Mouse (Mus musculus): Measurements from ENCODE around the gene Dpp3. TPM values are rescaled to one million over a fixed set of nuclear protein-coding genes. Genes with fewer than 3 reads are reported as not detected.
"Not testable (repeated sequence)": the region's sequence is repeated elsewhere in the genome, so short reads cannot be mapped to it uniquely, and the experiment has no call there.

Dpp3 gene
- 84.6 and 84.7 TPM in 2 replicates for polyA plus RNA-seq (2015; fragmentation: Nextera tagmentation; extraction: Ambion mirVana)

DNA sequence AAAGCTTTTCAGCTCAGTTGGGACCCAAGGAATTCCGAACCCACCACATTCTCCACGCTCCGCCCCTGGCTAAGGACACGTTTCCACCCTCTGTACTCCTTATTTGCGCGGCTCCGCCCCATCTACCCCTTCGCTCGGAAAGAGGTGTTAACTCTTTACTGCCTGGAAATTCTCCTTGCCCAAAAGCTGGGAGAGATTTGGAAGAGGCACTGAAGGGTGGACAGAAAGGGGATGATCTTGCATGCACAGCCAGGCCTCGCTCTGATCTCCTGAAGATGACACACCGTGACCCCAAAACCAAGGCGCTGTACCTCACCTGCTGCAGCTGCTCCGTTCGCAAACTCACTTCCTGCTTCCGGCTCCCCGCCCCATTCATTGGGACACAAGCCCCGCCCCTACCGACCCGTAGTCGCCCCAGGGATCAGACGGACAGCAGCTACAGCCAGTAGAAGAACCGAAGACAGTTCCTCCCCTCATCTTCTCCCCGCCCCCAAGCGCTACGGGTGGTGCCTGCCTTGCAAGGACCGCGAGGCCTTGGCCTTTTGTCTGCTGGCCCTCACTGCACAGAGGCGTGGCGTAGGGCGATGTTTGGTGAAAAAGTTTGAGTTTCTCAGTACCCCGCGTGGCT is at the start of gene Dpp3:
Gene Dpp3, minus strand, starts transcription at position 384 of the 628 bp plus-strand sequence.
- Histone ChIP-seq H3K4me2 (peak within 1 kb of the TSS; percentile 72), H3K9me3 (no peaks in the 10 kb centered on the region), H3K9ac (peak within 1 kb of the TSS; percentile 83), H3K4me3 (peak within 1 kb of the TSS; percentile 74), H3K27ac (replicated peaks) (peak within 1 kb of the TSS; percentile 20; the same call in 1 of the 2 replicates), H3K36me3 (peaks cover 35% of the 10 kb centered on the region), H3K4me1 (peaks cover 20% of the 10 kb centered on the region), H3K27me3 (replicated peaks) (peaks cover 9% of the 10 kb centered on the region; the same call in 1 of the 2 replicates)
- peak; percentile 96 for ATAC-seq (ENCODE audit: extremely low read depth, insufficient number of reproducible peaks, low FRiP score, low TSS enrichment)
- 1% methylated on average over 32 of the region's 32 CpGs for WGBS

DNA sequence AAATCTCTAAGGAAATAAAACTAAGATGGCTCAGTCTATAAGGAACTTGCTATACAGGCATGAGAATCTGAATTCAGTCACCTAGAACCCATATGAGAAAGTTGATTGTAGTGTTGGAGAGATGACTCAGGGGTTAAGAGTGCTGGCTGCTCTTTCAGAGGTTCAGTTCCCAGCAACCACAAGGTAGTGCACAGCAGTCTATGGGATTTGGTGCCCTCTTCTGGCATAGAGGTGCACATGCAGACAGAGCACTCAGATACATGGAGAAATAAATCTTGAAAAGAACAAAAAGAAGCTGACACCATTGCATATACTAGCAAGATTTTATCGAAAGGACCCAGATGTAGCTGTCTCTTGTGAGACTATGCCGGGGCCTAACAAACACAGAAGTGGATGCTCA is 40.1 kb upstream of the Dpp3 start:
- Histone ChIP-seq H3K4me3 (no peak overlapping the region), H3K36me3 (peaks cover 43% of the 10 kb centered on the region), H3K9ac (no peak overlapping the region), H3K27me3 (replicated peaks) (no peaks in the 10 kb centered on the region), H3K27ac (replicated peaks) (no peak overlapping the region), H3K4me2 (no peak overlapping the region), H3K9me3 (no peaks in the 10 kb centered on the region), H3K4me1 (peaks cover 2% of the 10 kb centered on the region; the same call in 1 of the 2 replicates)
- WGBS = 82% methylated on average over 2 of the region's 2 CpGs
- ATAC-seq (ENCODE audit: extremely low read depth, insufficient number of reproducible peaks, low FRiP score, low TSS enrichment) = no peak

DNA sequence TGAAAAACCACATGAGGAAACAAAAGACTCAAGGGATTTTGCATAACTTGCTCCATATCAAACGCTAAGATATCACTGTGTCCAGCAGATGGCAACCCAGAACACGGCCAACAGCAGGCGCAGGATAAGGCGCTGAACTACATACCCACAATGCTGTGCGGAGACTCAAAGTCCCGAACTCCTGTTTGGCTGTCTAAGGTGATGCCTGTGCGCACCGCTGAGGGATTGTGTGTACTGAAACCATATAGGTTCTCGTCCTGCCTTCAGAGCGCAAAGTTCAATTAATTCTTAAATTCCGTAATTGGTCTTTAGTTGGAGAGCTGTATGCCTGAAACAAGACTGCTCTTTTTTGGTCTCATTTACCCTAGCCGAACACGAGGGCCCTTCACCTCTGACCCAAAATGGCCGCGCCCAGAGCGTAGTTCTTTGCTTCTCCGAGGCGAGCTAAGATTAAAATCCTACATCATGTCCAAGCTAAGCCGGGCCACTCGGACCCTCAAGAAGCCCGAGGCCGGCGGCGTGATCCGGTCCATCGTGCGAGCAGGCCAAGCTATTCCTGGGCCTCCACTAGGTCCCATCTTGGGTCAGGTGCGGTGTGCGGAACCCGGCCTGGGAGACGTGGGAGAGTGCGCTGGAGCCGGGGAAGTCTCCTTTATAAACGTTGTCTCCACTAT is 34.0 kb upstream of the Dpp3 start, which contains the start of gene Mrpl11:
Gene Mrpl11, plus strand, starts transcription at position 220 of the 674 bp plus-strand sequence.
- peak within 1 kb of the TSS; percentile 80 for H3K27ac ChIP-seq (replicated peaks)
- WGBS = under 1% methylated on average over 34 of the region's 34 CpGs
- H3K9me3 ChIP-seq = no peaks in the 10 kb centered on the region
- H3K4me1 ChIP-seq = peaks cover 14% of the 10 kb centered on the region
- H3K27me3 ChIP-seq (replicated peaks) = peaks cover 8% of the 10 kb centered on the region
- peaks cover 33% of the 10 kb centered on the region for H3K36me3 ChIP-seq
- H3K9ac ChIP-seq = peak within 1 kb of the TSS; percentile 91
- ATAC-seq (ENCODE audit: extremely low read depth, insufficient number of reproducible peaks, low FRiP score, low TSS enrichment) = peak; percentile 82
- peak within 1 kb of the TSS; percentile 79 for H3K4me2 ChIP-seq
- H3K4me3 ChIP-seq = peak within 1 kb of the TSS; percentile 83

DNA sequence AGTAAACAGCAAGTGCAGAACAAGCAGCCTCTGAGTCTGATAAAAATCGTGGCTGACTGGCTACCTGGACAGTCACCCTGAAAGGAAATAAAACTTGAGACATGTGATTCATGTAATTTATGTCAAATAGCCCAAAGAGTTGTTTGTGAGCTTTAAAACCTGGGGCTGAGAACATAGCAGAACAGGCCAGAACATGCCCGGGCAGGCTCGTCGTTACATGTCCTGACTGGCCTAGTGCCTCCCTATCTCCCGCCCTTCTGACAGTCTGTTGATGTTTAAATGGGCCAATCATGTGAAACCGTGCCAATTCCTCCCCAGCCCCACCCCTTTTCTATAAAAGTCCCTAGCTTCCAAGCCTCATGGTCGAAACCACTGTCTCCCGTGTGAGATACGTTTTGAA is 20.6 kb upstream of the Dpp3 start:
- H3K4me3 ChIP-seq; ATAC-seq (ENCODE audit: extremely low read depth, insufficient number of reproducible peaks, low FRiP score, low TSS enrichment); H3K9me3 ChIP-seq; H3K4me2 ChIP-seq; H3K27ac ChIP-seq (replicated peaks); H3K36me3 ChIP-seq; H3K9ac ChIP-seq; H3K4me1 ChIP-seq: not testable (repeated sequence)
- 77% methylated on average over 9 of the region's 9 CpGs for WGBS
- H3K27me3 ChIP-seq (replicated peaks) = peaks cover 16% of the 10 kb centered on the region

DNA sequence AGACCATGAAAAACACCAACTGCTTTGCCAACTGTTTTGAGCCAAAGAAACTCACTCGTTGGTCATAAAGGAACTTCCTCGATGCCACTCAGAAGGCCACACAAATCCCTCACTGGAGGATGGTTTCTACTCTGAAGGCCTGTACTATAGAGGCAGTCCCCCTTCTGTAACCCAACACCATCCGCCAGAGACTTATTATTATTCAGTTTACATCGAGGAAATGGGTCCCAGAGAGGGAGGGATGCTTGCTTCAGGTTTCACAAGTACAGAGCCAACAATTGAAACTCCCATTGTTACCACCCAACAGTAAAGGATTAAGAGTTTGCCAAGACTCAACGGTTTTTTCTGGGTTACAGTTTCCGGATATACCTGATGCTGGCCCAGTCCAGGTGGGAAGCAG is 17.5 kb upstream of the Dpp3 start:
- Histone ChIP-seq H3K4me3 (no peak overlapping the region), H3K36me3 (no peaks in the 10 kb centered on the region), H3K27ac (replicated peaks) (no peak overlapping the region), H3K4me1 (peaks cover 13% of the 10 kb centered on the region), H3K9me3 (no peaks in the 10 kb centered on the region), H3K9ac (no peak overlapping the region), H3K27me3 (replicated peaks) (peaks cover 41% of the 10 kb centered on the region), H3K4me2 (no peak overlapping the region)
- ATAC-seq (ENCODE audit: extremely low read depth, insufficient number of reproducible peaks, low FRiP score, low TSS enrichment) = no peak
- 49% methylated on average over 6 of the region's 6 CpGs for WGBS

DNA sequence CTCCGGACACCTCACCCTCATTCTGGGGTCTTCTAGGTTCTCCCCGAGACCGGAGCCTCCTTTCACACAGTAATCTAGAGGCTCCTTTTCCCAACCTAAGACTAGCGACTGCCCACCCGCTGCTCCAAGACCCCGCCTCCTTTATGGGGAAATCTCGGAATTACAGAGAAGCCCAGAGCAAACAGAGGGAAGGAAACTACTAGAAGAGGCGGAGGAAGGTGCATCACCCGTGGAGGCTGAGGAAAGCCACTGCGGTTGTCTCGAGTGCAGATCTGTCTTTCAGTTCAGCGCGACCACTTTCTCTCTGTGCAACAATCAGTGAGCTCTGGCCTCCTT is 15.1 kb upstream of the Dpp3 start:
- ATAC-seq (ENCODE audit: extremely low read depth, insufficient number of reproducible peaks, low FRiP score, low TSS enrichment) = no peak; the same call in 1 of the 2 replicates

DNA sequence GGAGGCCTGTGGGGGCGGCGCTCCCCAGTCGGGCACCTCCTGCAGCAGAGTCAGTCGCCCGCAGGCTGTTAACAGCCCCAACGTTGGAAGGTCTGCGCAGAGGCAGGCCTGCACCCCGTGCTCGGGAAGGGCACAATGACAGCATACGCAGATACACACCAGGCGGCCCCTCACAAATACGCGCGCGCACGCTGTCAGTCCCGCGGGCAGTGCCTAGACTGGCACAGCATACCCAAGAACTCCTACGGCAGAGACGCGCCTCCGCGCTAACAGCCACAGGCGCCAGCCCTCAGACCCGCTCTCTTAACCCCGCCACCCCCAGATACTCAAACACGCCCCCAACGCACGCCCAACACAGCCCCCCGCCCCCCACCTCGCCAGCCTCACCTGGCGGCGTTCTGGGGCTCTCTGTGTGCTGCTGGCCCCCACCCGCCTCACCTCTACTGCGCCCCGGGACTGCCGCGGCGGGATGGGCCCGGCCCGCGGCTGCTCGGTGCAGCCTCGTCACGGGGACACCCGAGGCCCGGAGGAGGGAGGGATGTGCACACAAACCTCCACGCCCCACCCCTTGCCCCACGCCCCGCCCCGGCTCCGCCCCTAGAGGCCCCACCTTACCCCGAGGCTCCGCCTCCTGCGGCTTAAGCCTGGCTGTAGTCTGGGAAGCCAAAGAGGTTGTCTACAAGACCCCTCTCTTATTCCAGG is 14.6 kb upstream of the Dpp3 start, which contains the start of gene Peli3:
Gene Peli3, minus strand, starts transcription at position 577 of the 702 bp plus-strand sequence.
- peak; percentile 94 for ATAC-seq (ENCODE audit: extremely low read depth, insufficient number of reproducible peaks, low FRiP score, low TSS enrichment)
- under 1% methylated on average over 55 of the region's 55 CpGs for WGBS
- Histone ChIP-seq H3K4me1 (peaks cover 11% of the 10 kb centered on the region), H3K36me3 (no peaks in the 10 kb centered on the region), H3K27ac (replicated peaks) (no peak within 1 kb of the TSS), H3K9ac (peak within 1 kb of the TSS; percentile 76), H3K27me3 (replicated peaks) (peaks cover 50% of the 10 kb centered on the region), H3K9me3 (no peaks in the 10 kb centered on the region), H3K4me3 (peak within 1 kb of the TSS; percentile 61), H3K4me2 (peak within 1 kb of the TSS; percentile 83)

More for the DNA sequence above, 15.1 kb upstream of the Dpp3 start:
- H3K4me3 ChIP-seq = peak overlapping the region; percentile 61
- H3K27me3 ChIP-seq (replicated peaks) = peaks cover 50% of the 10 kb centered on the region
- no peak overlapping the region for H3K27ac ChIP-seq (replicated peaks)
- no peaks in the 10 kb centered on the region for H3K36me3 ChIP-seq
- peaks cover 13% of the 10 kb centered on the region for H3K4me1 ChIP-seq
- no peaks in the 10 kb centered on the region for H3K9me3 ChIP-seq
- peak overlapping the region; percentile 76 for H3K9ac ChIP-seq
- peak overlapping the region; percentile 83 for H3K4me2 ChIP-seq
- 7% methylated on average over 13 of the region's 13 CpGs for WGBS

DNA sequence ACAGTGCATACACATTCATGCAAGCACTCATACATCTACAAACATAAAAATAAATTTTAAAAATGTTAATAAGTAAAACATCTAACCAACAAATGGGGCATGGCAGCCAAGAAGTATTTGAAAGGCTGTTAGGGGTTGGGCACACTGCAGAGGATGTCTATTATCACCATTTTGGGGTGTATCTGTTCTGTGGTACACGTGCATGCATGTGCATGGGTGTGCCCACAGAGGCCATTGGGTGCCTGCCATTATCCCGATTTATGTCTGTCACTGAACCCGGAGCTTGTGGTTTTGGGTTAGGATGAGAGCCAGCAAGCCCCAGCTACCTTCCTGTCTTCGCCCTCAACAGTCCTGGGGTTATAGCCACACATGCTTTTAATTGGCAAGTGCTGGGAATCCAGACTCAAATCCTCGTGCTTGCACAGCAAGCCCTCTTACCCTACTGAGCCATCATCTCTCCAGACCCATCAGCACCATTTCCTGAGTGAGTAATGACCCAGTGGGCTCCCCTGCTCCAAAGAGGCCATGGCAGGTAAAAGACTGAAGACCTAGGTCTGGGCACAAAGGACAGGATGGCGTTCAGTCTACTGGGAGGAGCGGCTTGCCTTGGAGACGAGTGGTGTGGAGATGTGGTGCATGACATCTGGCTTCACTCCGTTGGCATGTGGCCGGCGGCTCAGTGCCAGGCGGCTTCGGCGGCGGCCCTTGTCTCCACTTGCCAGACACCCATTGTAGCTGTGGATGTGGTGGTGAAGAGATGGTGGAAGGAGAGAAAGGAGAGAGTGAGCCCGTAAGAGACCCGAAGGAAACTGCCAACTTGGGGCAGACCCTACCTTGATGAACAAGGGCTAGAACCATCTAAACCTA is 9.6 kb upstream of the Dpp3 start:
- H3K27ac ChIP-seq (replicated peaks) = no peak overlapping the region
- ATAC-seq (ENCODE audit: extremely low read depth, insufficient number of reproducible peaks, low FRiP score, low TSS enrichment) = no peak
- peaks cover 5% of the 10 kb centered on the region for H3K4me1 ChIP-seq
- no peak overlapping the region for H3K4me3 ChIP-seq
- no peaks in the 10 kb centered on the region for H3K36me3 ChIP-seq
- no peaks in the 10 kb centered on the region for H3K9me3 ChIP-seq
- H3K9ac ChIP-seq = no peak overlapping the region
- no peak overlapping the region for H3K4me2 ChIP-seq
- 76% methylated on average over 17 of the region's 17 CpGs for WGBS
- peaks cover 39% of the 10 kb centered on the region for H3K27me3 ChIP-seq (replicated peaks)

DNA sequence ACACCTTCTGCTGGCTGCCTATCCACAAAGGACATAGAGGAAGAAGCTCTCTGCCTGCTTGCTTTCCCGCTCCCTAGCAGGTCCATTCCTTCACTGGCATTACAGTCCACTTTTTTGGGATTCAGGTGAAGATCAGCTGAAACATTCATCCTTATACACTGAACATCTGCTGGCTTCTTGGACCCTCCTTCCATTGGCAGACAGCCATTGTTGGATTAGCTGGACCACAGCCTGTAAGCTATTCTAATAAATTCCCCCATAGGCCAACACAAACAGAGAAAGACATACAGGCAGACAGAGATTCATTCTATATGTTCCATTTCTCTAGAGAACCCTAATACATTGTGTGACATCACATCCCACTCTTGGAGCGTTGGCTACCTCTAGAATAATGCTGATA is 8.8 kb upstream of the Dpp3 start:
- Histone ChIP-seq H3K36me3 (no peaks in the 10 kb centered on the region), H3K4me3 (no peak overlapping the region), H3K9me3 (no peaks in the 10 kb centered on the region), H3K4me2 (no peak overlapping the region), H3K27me3 (replicated peaks) (peaks cover 38% of the 10 kb centered on the region), H3K9ac (no peak overlapping the region), H3K27ac (replicated peaks) (no peak overlapping the region), H3K4me1 (no peaks in the 10 kb centered on the region)
- 64% methylated on average over 2 of the region's 2 CpGs for whole genome bisulfite sequencing
- no peak for ATAC-seq (ENCODE audit: extremely low read depth, insufficient number of reproducible peaks, low FRiP score, low TSS enrichment)

DNA sequence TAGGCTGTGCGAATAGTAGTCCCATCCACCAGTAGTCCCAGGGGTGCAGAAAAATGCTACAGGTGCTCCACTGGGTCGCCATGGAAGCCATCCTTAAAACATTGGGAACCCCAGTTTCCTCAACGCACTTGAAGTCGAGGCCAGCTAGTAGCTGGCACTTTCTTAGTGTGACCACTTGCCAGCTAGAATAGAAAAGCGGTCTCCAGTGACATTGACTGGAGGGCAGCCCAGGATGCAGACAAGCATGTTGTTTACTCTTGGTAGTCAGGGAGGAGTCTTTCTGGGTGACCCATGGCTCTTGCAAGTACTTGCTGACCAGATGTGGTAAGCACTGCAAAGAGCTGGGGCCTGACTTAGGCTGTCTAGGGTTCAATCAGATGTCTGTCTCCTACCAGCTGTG is 694 bp upstream of the Dpp3 start:
- H3K27me3 ChIP-seq (replicated peaks) = peaks cover 9% of the 10 kb centered on the region; the same call in 1 of the 2 replicates
- ATAC-seq (ENCODE audit: extremely low read depth, insufficient number of reproducible peaks, low FRiP score, low TSS enrichment) = no peak
- H3K27ac ChIP-seq (replicated peaks) = peak overlapping the region; percentile 20; the same call in 1 of the 2 replicates
- no peaks in the 10 kb centered on the region for H3K9me3 ChIP-seq
- H3K4me3 ChIP-seq = peak overlapping the region; percentile 74
- peak overlapping the region; percentile 72 for H3K4me2 ChIP-seq
- H3K9ac ChIP-seq = peak overlapping the region; percentile 83
- 67% methylated on average over 5 of the region's 5 CpGs for WGBS
- peaks cover 20% of the 10 kb centered on the region for H3K4me1 ChIP-seq
- peaks cover 27% of the 10 kb centered on the region for H3K36me3 ChIP-seq

All from heart, embryonic 13.5 days (tissue).